Mouse (Mus musculus) erythroblast, adult 5-6 weeks (primary cell): ENCODE data around the gene Ascc2. TPM values are rescaled to one million over a fixed set of nuclear protein-coding genes. Genes with fewer than 3 reads are reported as not detected.
"Not testable (repeated sequence)": the region's sequence is repeated elsewhere in the genome, so short reads cannot be mapped to it uniquely, and the experiment has no call there.

Experiments used
- ATAC-seq: replicated peaks from 2 replicates; pipeline ENCODE4 v1.8.0; 2016; ENCODE audit warnings: moderate number of reproducible peaks, mild to moderate bottlenecking, moderate TSS enrichment, inconsistent platforms; ENCODE audit not compliant: poor library complexity, low FRiP score, severe bottlenecking
- total RNA-seq, 2 experiments: library from RNA; stranded (forward) in 1 of 2; stranded (reverse) in 1 of 2; fragments of 150-400 nt in 1 of 2; fragments of 200-764, 138-1000 nt in 1 of 2; gene quantifications; 2 replicates each; pipeline versions ENCODE4 v1.2.3 to v1.2.4; 2015 to 2017; ENCODE audit warnings: low replicate concordance in 2 of 2

Gene Ascc2
- total RNA-seq, 2 experiments from 2014 or later = 5.6 to 17.8 TPM

DNA sequence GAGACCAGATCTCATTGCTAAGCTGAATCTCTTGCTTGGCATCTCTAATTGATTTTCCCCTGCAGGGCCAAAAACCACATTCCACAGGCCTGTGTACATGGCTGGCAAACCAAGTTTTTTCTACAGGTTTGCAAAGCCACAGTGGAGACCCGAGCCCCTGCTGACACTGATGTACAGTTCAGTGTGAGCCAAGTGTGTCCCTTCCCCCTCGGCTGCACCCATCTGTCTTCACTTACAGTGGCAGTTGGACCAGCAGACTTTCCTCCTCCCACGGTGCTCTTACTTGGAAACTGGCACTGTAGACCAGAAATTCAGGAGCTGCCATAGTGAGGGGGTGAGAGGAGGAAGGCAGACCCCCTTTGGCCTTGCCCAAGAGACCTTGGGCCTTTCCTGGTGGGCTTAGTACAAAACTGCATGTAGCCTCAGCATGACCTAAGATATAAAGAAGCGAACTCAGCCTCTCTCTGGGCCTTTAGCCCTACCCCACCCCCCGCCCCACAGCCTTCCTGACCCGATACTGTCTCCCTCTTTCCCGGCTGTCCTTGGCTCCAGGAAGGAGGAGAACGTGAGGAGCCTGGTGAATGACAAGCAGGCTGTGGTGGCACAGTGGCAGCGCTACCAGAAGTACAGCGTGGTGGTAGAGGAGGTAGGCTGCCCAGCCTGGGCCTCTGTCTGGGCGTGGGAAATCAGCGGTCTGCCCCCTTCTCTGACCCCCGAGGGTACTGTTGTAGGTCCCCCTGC lies 41.3 kb downstream of the Ascc2 start:
- ATAC-seq = no peak

DNA sequence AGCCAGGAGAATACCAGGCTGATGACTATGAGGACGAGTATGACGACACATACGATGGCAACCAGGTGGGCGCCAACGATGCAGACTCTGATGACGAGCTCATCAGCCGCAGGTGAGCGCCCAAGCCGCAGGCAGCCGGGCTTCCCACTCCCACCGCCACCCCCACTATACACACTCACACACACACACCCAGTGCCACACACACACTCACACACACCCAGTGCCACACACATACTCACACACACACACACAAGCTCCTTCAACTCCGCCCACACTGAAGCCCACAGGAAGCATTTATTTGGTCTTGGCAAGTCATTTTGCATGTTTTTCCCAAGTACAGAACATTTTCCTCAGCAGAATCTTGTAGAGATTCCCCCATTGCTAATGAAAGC lies 41.9 kb downstream of the Ascc2 start:
- no peak for ATAC-seq

DNA sequence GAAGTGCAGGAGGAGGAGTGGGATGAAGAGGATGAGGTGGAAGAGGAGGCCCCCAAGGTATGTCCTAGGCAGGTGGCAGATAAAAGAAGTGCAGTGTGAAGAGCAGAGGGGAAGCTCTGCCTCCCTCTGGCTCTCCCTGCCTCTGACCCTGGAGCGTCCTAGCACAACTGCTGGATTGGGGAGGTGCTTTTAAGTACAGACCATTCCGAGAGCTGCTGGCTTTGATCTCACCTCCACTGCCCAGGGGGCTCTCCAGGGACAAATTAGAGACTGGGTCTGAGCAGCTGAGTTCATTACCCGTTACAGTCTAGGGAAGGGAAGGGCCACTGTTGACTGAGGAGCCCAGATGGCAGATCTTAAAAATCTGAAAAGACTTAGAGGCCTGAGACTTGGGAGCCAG lies 42.6 kb downstream of the Ascc2 start:
- ATAC-seq = no peak

DNA sequence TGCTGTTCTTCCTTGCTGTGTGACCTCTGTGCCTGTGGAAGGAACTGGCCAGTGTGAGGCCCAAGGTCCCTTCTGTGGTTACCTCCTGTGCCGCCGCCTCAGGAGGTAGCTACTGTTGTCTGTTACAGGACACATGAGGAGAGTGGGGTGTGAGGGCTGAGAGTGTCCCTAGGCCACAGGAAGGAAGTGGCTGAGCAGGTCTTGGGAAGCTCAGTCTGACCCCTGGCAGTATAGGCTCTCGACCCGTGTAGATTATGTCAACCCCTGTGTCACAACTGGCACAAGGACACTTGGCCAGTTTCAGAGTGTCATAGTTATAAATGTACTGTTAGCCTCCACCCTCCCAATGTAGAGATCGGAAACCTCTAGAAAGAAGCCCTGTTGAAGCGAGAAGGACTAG lies 46.0 kb downstream of the Ascc2 start:
- no peak for ATAC-seq

GRCm38 (mm10) chr11:4684186-4684585 lies 46.6 kb downstream of the Ascc2 start:
- no peak for ATAC-seq

GRCm38 (mm10) chr11:4685071-4685470 lies 47.5 kb downstream of the Ascc2 start:
- no peak for ATAC-seq

DNA sequence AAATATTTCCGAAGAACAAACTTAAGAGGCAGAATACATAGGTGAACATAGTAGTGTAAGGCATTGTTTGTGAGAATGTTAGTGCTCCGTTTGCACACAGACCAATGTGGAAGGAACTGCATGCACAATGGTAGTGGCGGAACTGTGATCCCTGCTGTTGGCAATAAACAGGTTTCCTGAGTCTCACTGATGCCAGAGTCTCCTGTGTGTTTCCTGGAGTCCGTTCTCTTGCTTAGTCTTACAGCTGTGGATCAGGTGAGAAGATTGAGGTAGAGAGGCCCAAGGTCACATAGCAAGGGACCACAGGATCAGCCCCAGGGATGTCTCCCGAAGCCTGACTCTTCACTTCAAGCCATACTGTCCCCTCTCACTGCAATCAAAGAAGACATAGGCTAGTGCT lies 48.0 kb downstream of the Ascc2 start:
- ATAC-seq = no peak

DNA sequence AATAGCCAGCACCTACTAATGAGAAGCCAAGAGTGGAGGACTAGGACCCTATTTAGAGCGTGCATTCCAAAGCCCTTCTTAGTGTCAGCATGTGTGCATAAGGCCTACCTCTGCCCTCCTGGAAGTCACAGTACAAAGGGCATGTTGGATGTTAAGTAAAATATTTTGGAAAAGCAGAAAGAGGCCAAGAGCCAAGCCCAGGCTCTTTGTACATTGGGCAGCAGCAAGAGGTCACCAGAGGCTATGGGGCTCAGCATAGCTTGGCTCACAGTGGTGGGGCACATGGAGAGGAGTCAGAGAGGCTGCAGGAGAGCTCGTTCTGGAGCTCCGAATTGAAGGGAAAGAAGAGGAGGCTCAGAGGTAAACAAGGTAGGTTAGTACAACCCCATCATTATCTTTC lies 49.5 kb downstream of the Ascc2 start:
- no peak for ATAC-seq

GRCm38 (mm10) chr11:4687874-4688273 lies 50.3 kb downstream of the Ascc2 start:
- ATAC-seq = no peak

DNA sequence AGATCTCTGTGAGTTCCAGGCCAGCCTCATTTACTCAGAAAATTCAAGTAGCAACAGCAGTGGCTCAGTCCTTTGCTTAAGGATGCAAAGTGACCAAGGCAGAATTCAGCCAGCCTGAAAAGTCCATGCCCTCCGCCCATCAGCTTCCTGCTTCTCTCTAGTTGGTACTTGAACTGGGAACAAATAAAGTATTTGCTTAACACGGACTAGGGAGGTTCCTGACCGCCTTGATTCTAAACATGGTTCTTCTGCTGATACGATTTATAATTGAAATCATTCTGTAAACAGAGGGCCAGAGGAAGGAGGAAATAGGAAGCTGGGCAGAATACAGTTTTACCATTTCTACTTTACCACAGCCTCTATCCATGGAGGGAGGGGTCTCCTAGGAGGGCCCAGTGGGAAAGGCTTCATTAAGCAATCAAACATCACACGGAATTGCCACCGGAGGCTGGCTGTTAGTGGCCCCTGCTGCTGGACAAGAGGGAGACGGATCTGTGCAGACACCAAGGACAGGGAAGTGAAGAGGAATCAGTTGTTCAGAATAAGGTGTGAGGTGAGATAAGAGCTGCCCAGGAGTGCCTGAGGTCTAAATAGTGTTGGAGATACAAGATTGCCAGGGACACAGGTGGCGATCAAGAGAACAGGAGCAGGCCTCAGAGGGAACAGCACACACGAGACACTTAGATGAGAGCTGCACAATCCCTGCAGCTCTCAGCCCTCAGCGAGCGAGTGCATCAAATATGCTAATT lies 51.3 kb downstream of the Ascc2 start:
- no peak for ATAC-seq

DNA sequence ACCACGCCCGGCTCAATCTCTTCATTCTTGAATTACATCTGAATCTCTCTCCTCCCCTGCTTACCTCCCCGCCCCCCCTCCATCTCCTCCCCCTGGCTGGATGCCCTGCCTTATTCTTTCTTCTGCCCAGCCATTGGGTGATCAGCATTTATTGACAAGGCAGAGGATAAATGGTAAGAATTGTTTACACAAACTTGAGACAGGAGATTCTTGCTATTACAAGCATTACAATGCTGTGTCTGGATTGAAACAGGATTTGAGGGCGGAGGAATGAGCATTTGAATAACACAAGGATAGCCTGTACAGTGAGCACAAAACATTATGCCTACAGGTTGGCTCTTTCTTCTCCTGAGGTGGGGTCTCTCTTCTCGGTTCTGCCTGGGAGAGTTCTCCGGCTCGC lies 52.8 kb downstream of the Ascc2 start:
- no peak for ATAC-seq

- ATAC-seq = no peak
These were observed 53.7 kb downstream of the Ascc2 start for GRCm38 (mm10) chr11:4691213-4691612.

DNA sequence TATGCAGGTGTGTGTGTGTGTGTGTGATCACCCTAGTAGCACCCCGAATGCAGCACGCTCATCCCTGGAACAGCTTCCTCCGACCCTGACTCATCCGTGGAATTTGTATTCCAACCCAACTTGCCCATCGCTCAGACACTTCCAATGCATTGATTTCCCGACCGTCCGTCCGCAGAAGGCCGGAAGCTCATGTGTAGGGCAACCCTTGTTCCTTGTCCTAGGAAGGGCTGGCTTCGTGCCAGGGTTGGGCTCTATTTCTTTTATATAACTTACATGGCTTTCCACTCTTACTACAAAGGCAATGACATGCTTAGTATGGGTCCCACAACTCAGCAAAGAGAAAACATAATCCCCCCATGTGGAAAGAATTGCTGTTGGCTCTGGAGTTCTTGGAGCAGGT lies 54.6 kb downstream of the Ascc2 start:
- no peak for ATAC-seq

- no peak for ATAC-seq
These were observed 59.8 kb downstream of the Ascc2 start for GRCm38 (mm10) chr11:4697043-4697983.

DNA sequence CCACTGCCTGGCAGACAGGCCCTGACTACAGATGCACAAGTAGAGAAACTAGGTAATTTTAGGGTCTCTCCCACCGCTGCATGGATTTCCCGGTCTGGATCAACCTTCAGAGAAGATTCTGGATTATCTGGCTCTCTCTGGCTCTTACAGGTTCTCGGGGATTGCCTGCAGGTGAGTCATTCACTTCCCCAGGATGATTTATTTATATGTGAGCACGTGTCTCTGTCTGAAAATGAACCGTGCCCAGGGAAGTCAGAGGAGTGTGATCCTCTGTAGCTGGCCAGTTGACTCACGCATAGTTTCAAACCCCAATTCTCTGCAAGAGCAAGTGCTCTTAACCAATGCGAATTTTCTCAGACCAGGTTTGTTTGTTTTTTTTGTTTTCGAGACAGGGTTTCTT lies 63.2 kb downstream of the Ascc2 start:
- no peak for ATAC-seq

- ATAC-seq = peak; percentile 28
These were observed 66.1 kb downstream of the Ascc2 start for GRCm38 (mm10) chr11:4703688-4704071.

DNA sequence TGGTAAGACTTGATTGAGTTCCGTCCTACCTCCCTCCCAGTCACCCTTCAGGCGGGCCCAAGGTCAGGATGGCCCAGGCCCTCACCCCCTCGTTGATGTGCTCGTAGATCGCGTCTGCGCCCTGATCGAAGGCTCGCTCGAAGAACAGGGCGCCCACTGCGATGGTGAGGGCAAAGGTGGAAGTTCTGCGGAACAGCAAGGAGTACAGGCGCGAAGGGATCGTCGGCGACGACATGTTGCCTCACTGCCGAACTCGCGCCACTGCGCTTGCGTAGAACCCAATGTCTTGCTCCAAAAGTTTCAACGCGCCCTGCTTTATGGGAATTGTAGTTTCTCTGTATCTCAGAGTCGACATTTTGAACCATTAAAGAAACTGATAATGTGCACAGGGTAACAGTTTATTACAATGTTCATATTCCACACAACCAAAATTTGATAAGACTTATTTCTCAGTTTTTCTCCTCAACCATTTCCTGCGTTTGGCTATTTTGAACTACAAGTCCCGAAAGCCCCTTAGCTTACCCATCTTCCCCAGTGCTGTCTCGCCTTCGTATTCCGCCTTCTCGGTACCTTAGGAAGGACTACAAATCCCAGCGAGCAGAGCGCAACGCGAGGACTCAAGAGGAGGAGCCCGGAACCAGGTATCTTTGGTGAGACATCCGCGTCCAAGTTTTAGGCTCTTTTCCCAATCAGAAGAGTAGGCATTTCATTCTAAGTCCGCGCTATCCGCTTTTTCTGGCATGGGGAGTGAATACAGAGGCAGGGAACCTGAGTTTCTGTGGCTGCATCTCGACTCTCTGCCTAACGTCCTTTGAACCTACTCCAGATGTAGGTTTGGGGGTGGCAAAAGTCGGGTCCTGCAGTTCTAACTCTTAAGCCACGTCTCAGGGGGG lies 66.8 kb downstream of the Ascc2 start, which contains the start of the genes Uqcr10 and Zmat5:
Gene Uqcr10, minus strand, starts transcription at position 271 of the 893 bp plus-strand sequence.
Gene Zmat5, plus strand, starts transcription at position 607 of the 893 bp plus-strand sequence.
- peak; percentile 96 for ATAC-seq

GRCm38 (mm10) chr11:4705178-4705577 lies 67.6 kb downstream of the Ascc2 start:
- ATAC-seq = no peak

GRCm38 (mm10) chr11:4710188-4710587 lies 72.6 kb downstream of the Ascc2 start:
- ATAC-seq = not testable (repeated sequence)
